Mouse (Mus musculus) kidney, embryonic 16.5 days (tissue): Measurements from ENCODE around the gene Chtop. TPM values are rescaled to one million over a fixed set of nuclear protein-coding genes. Genes with fewer than 3 reads are reported as not detected.

Experiments used
- ATAC-seq: fragments of 200-750 bp; cut with Nextera tagmentation; 2 replicates; pipeline ENCODE4 v1.8.0; 2017; ENCODE audit warnings: moderate TSS enrichment; ENCODE audit not compliant: low FRiP score, low TSS enrichment
- H3K27ac ChIP-seq: fragments of 300-500 bp; sonication (generic); 2 replicates; pipeline ENCODE4 v1.5.1; 2014; ENCODE audit warnings: low read length
- H3K27me3 ChIP-seq: fragments of 300-500 bp; sonication (generic); 2 replicates; pipeline ENCODE4 v1.6.1; 2014; ENCODE audit warnings: low read length, control low read depth, mixed read lengths; ENCODE audit not compliant: insufficient read depth
- H3K36me3 ChIP-seq: fragments of 300-500 bp; sonication (generic); 2 replicates; pipeline ENCODE4 v1.6.1; 2014; ENCODE audit warnings: low read length, control low read depth, mixed read lengths; ENCODE audit not compliant: insufficient read depth
- H3K4me1 ChIP-seq: fragments of 300-500 bp; sonication (generic); 2 replicates; pipeline ENCODE4 v1.6.1; 2014; ENCODE audit warnings: low read length, control low read depth, mixed read lengths; ENCODE audit not compliant: insufficient read depth
- H3K4me2 ChIP-seq: fragments of 300-500 bp; sonication (generic); replicated peaks from 2 replicates; pipeline ENCODE4 v1.6.1; 2014; ENCODE audit warnings: low read depth, low read length
- H3K4me3 ChIP-seq: fragments of 300-500 bp; sonication (generic); 2 replicates; pipeline ENCODE4 v1.5.1; 2014; ENCODE audit warnings: mild to moderate bottlenecking, low read length
- H3K9ac ChIP-seq: fragments of 300-500 bp; sonication (generic); replicated peaks from 2 replicates; pipeline ENCODE4 v1.6.1; 2014; ENCODE audit warnings: low read length
- H3K9me3 ChIP-seq: fragments of 300-500 bp; sonication (generic); 2 replicates; pipeline ENCODE4 v1.6.1; 2016; ENCODE audit warnings: low read length, control low read depth
- WGBS: fragments of 180-500 bp; shearing (Covaris S2); extraction: QIAGEN DNeasy Blood & Tissue Kit; methylation state at CpG from one replicate; pipeline ENCODE4 v1.1.7; 2014; 5-methylcytosine and 5-hydroxymethylcytosine counted together
- polyA plus RNA-seq: library from polyadenylated mRNA; unstranded; fragments of >200 nt; fragmentation: Nextera tagmentation; extraction: Ambion mirVana; gene quantifications from 2 replicates; pipeline ENCODE4 v1.2.1, GENCODE M21; 2015

Chtop gene
- polyA plus RNA-seq, 1 experiment from 2014 or later = 144 TPM

DNA sequence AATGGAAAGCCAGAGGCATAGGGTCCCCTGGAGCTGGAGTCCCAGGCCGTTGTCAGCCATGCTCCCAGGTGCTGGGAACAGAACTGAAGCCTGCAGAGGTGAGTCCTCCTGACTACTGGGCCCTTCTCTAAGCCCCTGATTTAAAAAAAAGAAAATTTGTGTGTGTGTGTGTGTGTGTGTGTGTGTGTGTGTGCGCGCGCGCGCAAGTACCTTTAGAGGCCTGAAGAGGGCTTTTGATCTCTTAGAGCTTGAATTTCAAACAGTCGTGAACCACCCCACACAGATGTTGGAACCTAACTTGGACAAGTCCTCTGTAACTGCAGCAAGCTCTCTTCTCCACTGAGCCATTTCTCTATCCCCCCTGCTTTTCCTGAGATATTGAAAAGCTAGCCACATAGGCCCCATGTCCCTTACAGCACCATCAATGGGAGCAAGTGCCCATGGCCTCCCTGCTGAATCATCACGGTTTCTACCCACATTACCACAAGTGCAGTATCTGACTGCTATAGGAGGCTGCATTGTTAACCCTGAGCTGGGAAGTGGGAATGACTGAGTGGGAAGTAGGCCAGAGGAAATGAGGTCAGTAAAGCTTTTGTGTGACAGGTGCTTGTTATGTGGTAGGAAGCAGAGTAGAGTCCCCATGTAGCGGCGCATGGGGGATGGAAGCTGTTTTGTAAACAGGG, 41.5 kb downstream of the Chtop start:
- Histone ChIP-seq H3K36me3 (no peaks in the 10 kb centered on the region), H3K4me2 (no peak overlapping the region), H3K27ac (no peak overlapping the region), H3K9me3 (no peaks in the 10 kb centered on the region), H3K27me3 (peaks cover 22% of the 10 kb centered on the region), H3K4me1 (peaks cover 5% of the 10 kb centered on the region), H3K9ac (no peak overlapping the region), H3K4me3 (no peak overlapping the region)
- 93% methylated on average over 10 of the region's 10 CpGs for WGBS
- ATAC-seq = no peak

DNA sequence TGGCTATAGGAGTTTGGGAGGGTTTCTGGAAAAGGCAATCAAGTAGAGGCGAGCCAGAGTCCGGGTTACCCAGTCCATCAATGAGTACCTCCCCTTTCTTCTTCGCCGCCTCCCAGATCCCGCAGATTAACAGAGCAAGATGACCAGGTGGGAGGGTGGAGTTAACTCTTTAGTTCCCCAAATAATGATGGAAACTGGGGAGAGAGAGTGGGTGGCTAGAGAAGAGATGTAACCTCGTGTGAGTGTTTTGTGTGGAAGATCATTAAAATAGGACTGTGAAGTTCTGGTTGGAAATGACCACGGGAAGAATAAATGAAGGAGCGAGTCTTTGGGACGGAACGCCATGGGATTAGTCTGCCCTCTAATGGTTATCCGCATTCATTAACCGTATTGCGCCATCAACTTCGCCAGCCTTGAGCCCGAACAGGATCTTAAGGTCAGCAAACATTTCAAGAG, 43.0 kb downstream of the Chtop start:
- under 1% methylated on average over 15 of the region's 15 CpGs for WGBS
- Histone ChIP-seq H3K9me3 (no peaks in the 10 kb centered on the region), H3K36me3 (no peaks in the 10 kb centered on the region), H3K9ac (peak overlapping the region; percentile 77), H3K4me3 (peak overlapping the region; percentile 68), H3K4me1 (peaks cover 5% of the 10 kb centered on the region), H3K27ac (peak overlapping the region; percentile 37; the same call in 1 of the 2 replicates), H3K4me2 (peak overlapping the region; percentile 80), H3K27me3 (peaks cover 29% of the 10 kb centered on the region)
- peak; percentile 66; the same call in 1 of the 2 replicates for ATAC-seq

DNA sequence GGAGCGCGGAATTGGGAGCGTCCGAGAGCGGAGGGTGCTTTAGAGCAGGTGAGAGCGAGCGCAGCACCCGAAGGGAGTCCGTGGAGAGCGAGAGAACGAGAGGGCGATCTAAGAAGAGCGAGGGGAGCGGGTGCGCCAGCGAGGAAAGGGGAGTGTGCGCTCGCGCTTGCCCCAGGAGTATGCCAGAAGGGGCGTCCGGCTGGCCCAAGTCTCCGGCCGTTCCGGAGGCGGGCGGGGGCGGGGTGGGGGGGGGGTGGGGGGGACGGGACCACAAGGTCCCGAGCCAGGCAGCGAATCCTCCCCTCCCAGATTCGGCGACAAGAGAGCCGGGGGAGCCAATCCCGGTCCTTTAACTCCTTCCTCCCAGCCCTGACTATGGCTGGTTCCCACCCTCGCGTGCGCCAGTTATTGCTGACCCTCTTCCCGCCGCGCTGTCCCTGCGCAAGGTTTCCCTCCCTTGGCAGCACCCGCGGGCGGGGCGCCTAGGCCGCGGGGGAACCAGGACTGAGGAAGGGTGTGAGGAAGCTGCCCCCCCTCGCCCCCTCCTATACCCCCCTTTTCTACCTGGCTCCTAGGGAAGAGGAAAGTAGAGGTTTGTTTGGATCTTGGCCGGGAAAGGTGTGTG, 43.5 kb downstream of the Chtop start, which contains the start of gene Npr1:
Npr1 (minus strand) TSS at position 181 of the 625 bp plus-strand sequence.
- H3K36me3 ChIP-seq = no peaks in the 10 kb centered on the region
- peak within 1 kb of the TSS; percentile 70 for H3K27ac ChIP-seq
- peak within 1 kb of the TSS; percentile 77 for H3K9ac ChIP-seq
- under 1% methylated on average over 46 of the region's 49 CpGs for WGBS
- H3K4me2 ChIP-seq = peak within 1 kb of the TSS; percentile 80
- peaks cover 29% of the 10 kb centered on the region for H3K27me3 ChIP-seq
- H3K9me3 ChIP-seq = no peaks in the 10 kb centered on the region
- peak within 1 kb of the TSS; percentile 68 for H3K4me3 ChIP-seq
- peak; percentile 71 for ATAC-seq
- H3K4me1 ChIP-seq = peaks cover 5% of the 10 kb centered on the region

DNA sequence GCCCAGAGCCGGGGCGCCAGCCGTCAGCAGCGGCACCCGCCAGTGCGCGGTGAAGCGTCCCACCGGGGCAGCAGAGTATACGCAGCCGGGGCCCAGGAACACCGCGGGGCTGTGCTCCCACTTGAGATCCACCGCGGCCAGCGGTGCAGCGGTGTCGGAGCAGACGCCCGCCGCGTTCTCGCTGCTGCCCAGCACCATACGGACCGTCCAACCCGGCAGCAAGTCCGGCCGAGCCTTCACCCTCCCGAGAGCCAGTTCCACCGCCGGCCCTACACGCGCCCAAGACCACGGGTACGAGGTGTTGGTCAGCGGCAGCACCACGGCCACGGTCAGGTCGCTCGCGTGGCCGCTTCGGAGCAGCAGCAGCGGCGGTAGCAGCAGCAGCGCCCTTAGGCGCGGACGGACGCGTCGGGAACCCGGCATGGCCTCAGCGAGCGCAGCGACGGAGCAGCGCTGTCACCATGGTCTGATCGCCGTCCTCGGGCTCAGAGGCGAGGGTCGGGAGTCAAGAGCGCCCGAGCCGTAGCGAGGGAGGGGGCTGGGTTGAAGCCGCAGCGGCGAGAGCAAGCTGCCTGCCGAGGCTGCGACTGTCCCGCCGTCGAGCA, 44.1 kb downstream of the Chtop start:
- peak; percentile 42 for ATAC-seq
- H3K27ac ChIP-seq = peak overlapping the region; percentile 70; the same call in 1 of the 2 replicates

GRCm38 (mm10) chr3:90464552-90465080, 44.7 kb downstream of the Chtop start:
- H3K4me3 ChIP-seq = peak overlapping the region; percentile 68
- peak overlapping the region; percentile 80 for H3K4me2 ChIP-seq
- WGBS = 7% methylated on average over 37 of the region's 37 CpGs
- no peaks in the 10 kb centered on the region for H3K9me3 ChIP-seq
- H3K4me1 ChIP-seq = peaks cover 5% of the 10 kb centered on the region
- H3K9ac ChIP-seq = peak overlapping the region; percentile 77
- no peaks in the 10 kb centered on the region for H3K36me3 ChIP-seq
- H3K27me3 ChIP-seq = peaks cover 29% of the 10 kb centered on the region
- peak; percentile 35; the same call in 1 of the 2 replicates for ATAC-seq
- 0 out of 2 replicates have a peak overlapping the region, but pooled peaks have one; percentile 26 for H3K27ac ChIP-seq

More for the DNA sequence above, 44.1 kb downstream of the Chtop start:
- Histone ChIP-seq H3K27me3 (peaks cover 29% of the 10 kb centered on the region), H3K9me3 (no peaks in the 10 kb centered on the region), H3K4me1 (peaks cover 5% of the 10 kb centered on the region), H3K9ac (peak overlapping the region; percentile 77), H3K4me2 (peak overlapping the region; percentile 80), H3K36me3 (no peaks in the 10 kb centered on the region), H3K4me3 (peak overlapping the region; percentile 68)
- under 1% methylated on average over 75 of the region's 75 CpGs for WGBS

GRCm38 (mm10) chr3:90462579-90462978, 46.7 kb downstream of the Chtop start:
- 37% methylated on average over 7 of the region's 7 CpGs for WGBS
- peak overlapping the region; percentile 80 for H3K4me2 ChIP-seq
- H3K36me3 ChIP-seq = no peaks in the 10 kb centered on the region
- H3K9me3 ChIP-seq = no peaks in the 10 kb centered on the region
- peak overlapping the region; percentile 68 for H3K4me3 ChIP-seq
- ATAC-seq = no peak
- H3K27me3 ChIP-seq = peaks cover 29% of the 10 kb centered on the region
- peaks cover 5% of the 10 kb centered on the region for H3K4me1 ChIP-seq
- H3K27ac ChIP-seq = no peak overlapping the region
- no peak overlapping the region for H3K9ac ChIP-seq

GRCm38 (mm10) chr3:90461935-90462334, 47.4 kb downstream of the Chtop start:
- ATAC-seq = no peak
- no peak overlapping the region for H3K4me3 ChIP-seq
- peaks cover 5% of the 10 kb centered on the region for H3K4me1 ChIP-seq
- no peaks in the 10 kb centered on the region for H3K9me3 ChIP-seq
- no peak overlapping the region for H3K27ac ChIP-seq
- 87% methylated on average over 3 of the region's 3 CpGs for WGBS
- H3K27me3 ChIP-seq = peaks cover 29% of the 10 kb centered on the region
- no peaks in the 10 kb centered on the region for H3K36me3 ChIP-seq
- no peak overlapping the region for H3K9ac ChIP-seq
- no peak overlapping the region for H3K4me2 ChIP-seq

GRCm38 (mm10) chr3:90460315-90460714, 49.0 kb downstream of the Chtop start:
- H3K4me3 ChIP-seq = no peak overlapping the region
- no peak overlapping the region for H3K9ac ChIP-seq
- H3K36me3 ChIP-seq = 0 out of 2 replicates have a peak, but pooled peaks cover 2% of the 10 kb centered on the region
- no peaks in the 10 kb centered on the region for H3K9me3 ChIP-seq
- no peak overlapping the region for H3K4me2 ChIP-seq
- 60% methylated on average over 5 of the region's 5 CpGs for WGBS
- peaks cover 25% of the 10 kb centered on the region for H3K27me3 ChIP-seq
- no peak for ATAC-seq
- no peak overlapping the region for H3K27ac ChIP-seq
- no peaks in the 10 kb centered on the region; the same call in 1 of the 2 replicates for H3K4me1 ChIP-seq

DNA sequence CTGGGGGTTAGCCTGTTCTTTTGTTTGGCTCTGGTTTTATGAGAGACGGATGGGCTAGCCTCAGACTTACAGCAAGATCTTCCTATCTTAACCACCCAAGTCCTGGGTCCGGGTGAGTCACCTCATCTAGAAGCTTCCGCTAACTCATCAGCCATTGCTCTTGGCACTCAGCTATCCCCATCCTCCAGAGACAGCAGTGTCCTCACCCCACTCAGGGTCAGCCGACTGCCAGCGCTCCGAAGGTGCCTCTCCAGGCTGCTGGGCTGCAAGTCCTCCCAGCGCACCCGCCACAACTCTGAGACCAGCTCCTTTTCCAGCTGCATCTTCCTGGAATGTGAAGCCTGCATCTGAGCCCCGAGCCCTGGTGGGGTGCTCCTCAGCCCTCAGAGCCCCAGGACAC, 49.6 kb downstream of the Chtop start:
- Histone ChIP-seq H3K4me3 (no peak overlapping the region), H3K4me1 (no peaks in the 10 kb centered on the region; the same call in 1 of the 2 replicates), H3K4me2 (no peak overlapping the region), H3K9me3 (no peaks in the 10 kb centered on the region), H3K9ac (no peak overlapping the region), H3K27ac (no peak overlapping the region), H3K36me3 (0 out of 2 replicates have a peak, but pooled peaks cover 2% of the 10 kb centered on the region), H3K27me3 (peaks cover 20% of the 10 kb centered on the region; the same call in 1 of the 2 replicates)
- no peak for ATAC-seq
- WGBS = 84% methylated on average over 9 of the region's 9 CpGs
